Mouse (Mus musculus): ENCODE data around the gene Apof.

- no peak for TF ChIP-seq CTCF (IDR thresholded peaks at IDR 0.05; ENCODE audit: control insufficient read depth, insufficient read depth, insufficient replicate concordance, low read depth, low read length)
- no peak for TF ChIP-seq POLR2A (IDR thresholded peaks at IDR 0.05; ENCODE audit: control insufficient read depth, low read depth, low read length)
Observed at GRCm38 (mm10) chr10:128278158-128278557, 9.7 kb downstream of the Apof start.
